Mouse (Mus musculus) T-helper 2 cell (primary cell): ENCODE measurements around the gene Gm8094.
"Not testable (repeated sequence)": the region's sequence is repeated elsewhere in the genome, so short reads cannot be mapped to it uniquely, and the experiment has no call there.

Experiments used
- in situ Hi-C: fragments of 300-600 bp; cut with MboI, MseI; formaldehyde crosslinking; loops from one replicate; pipeline ENCODE4 v1.15.1; 2025; ENCODE audit warnings: high pct_unique_total_duplicates

The Gm8094 gene

DNA sequence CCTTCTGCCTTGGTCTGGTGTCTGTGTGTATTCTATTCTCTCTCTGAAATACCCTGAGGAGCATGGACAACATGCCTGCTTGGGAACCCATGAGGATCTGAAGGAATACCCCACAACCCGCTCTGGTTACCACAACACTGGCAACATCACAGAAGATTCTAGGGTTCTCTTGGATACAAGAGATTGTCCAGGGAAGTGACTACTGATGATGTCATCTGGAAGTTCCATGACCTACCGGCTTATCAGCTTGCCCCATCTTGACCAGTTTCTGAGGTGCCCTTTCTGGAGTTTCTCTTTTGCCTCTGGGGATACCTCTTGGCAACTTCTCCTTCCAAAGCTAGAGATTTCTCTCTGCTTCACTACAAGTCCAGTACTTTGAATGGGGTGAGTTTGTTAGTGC, at the start of gene Gm8094:
TSS of gene Gm8094 (minus strand) at position 101 of the 400 bp plus-strand sequence.
- in situ Hi-C loops, result not testable (repeated sequence)

DNA sequence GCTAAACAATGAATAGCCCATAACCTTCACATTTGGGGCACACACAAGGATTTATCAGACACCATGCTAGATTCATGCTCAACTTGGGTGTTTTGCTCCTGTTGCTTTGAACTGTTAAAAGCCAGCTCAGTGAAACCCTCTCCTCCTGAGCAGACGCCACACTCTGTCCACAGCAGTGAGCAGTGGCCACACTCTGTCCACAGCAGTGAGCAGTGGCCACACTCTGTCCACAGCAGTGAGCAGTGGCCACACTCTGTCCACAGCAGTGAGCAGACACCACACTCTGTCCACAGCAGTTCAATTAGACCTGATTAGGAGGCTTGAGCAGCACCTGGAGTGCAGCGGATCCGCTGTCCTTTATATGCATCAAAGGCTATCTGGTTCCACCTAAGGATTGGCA, 43.2 kb upstream of the Gm8094 start:
- in situ Hi-C loops, result loop anchor here (10.0 kb wide), 2 partner anchors 635 to 1745 kb away; no protein-coding TSS in a partner anchor

DNA sequence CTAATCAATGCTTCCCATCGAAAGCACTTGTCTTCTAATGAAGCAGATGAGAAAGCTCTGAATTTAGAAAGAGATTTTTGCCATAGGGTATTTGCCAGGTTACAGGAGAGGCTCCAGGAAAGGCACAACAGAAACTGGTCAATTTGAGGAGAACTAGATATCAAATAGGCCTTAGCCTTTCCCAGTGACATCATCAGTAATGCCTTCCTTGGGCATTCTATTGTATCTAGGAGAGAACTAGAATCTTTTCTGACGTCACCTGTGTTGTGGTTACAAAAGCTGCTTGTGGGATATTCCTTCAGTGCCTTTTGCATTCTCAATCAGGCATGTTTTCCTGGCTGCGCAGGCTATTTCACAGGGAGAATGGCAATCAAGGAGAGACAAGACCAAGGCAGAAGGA, 23.9 kb upstream of the Gm8094 start, which contains the start of gene Gm8104:
TSS of gene Gm8104 (plus strand) at position 301 of the 400 bp plus-strand sequence.
- in situ Hi-C loops, result not testable (repeated sequence)

DNA sequence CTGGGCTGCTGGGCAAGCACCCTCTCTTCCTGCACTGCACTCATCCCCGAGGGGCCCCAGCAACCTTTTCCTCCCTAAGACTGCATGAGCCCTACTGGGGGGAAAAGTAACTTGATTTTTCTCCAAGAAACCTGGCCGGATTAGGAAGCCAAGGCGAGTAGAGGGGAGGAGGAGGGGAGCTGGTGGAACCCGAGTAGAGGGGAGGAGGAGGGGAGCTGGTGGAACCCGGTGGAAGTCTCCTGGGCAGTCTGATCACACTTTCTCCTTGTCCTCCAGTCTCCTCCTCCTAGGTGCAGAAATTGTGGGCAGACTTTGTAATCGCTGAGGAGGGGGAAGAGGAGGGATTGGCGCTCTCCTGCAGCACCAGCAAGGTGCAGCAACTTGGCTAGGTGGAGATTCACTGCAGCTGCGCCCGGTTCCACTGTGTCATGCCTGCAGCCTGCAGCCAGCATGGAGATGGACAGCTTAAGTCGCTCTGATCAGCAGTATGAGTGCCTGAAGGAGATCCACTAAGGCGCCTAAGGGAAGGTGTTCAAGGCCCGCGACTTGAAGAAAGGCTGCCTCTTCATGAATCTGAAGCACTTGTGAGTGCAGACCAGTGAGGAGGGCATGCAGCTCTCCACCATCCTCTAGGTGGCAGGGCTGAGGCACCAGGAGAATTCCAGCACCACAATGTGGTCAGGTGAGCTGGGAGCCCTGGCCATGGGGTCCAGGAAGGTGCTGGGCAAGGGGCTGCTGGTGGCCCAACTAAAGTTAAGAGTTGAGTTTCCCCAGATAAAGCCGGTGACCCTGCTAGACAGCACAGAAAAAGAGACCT, 12.9 kb upstream of the Gm8094 start:
- in situ Hi-C loops, result loop anchor here (10.0 kb wide), 1 partner anchor 75 kb away; no protein-coding TSS in a partner anchor

DNA sequence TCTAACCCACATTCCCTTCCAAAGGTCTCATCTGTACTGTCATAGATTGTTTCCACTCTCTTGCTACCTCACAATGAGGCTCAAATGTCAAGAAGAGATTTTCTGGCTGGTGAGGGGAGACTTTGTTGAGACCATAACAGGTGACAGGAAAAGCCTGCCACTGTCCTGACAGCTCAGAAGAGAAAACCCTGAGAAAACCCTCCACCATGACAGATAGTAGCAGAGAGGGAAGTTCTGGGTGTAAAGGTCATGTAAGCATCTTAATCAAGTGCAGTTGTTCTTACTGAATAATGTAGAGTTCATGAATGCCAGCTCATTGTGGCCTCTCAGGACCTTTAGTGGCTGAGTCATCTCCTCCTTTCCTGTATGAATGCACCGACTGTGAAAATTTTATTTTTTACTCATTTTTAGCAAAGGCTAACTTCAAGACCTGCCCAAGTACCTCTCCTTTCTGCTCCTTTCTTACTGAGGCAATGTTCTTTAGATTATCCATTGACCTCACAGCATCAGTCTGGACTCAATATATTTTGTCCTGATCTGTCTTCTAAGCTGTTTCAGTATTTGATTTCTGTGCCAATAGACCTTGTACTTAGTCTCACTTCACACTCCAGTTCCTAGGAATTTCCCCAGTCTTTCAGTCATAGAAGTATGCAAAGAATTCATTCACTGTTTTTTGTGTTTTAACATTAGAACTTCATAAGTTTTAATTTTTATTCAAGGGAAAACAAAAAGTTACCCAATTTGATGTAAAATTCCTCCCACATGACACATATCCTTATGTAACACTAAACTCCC, 8.7 kb upstream of the Gm8094 start:
- in situ Hi-C loops, result loop anchor here (10.0 kb wide), 1 partner anchor 80 kb away; no protein-coding TSS in a partner anchor

DNA sequence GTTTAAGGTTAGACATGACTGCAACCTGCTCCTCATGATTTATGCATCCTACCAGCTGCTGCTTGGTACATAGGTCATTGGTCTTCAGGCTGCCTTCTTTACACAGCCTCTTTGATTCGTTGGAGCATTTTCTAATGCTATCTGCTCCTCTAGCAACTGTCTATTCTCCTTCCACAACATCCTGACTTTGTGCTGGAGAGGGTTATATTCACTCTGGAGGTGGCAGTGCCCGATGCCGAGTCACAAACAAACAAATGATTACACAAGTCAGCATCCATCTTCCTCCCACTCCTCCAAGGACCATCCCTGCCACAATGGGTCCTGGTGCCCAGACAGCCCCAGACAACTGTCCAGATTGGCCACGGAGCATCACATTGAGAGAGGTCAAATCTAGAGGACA, 16.3 kb downstream of the Gm8094 start:
- in situ Hi-C loops, result loop anchor here (5.0 kb wide), 1 partner anchor 217 kb away; the partner anchor contains the start of gene Gm9732

DNA sequence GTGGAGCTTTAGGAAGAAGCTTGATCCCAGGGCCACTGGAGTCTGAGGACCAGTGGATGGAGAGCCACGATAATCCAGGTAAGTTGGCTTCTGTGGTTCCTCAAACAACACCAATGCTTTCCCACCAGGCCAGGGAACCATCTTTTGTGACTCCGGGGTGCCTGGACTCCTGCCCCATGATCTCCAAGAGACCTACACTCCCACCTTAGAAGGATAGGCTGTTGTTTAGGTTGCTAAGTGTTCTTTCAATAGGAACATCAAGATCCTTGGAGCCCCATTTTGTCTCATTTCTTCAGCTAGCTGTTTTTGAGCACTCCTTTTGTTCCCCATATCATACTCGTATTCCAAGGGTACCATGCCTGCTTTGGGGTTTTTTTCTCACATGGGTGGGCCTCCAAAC, 18.4 kb downstream of the Gm8094 start:
- in situ Hi-C loops, result not testable (repeated sequence)
